Mouse (Mus musculus) adrenal gland, postnatal 25 days (tissue): ENCODE results near the gene Tln1. TPM values are rescaled to one million over a fixed set of nuclear protein-coding genes. Genes with fewer than 3 reads are reported as not detected.
"Not testable (repeated sequence)": the region's sequence is repeated elsewhere in the genome, so short reads cannot be mapped to it uniquely, and the experiment has no call there.

Experiments
- DNase-seq: peaks from one replicate; pipeline ENCODE4 v3.0.0; 2021; ENCODE audit warnings: mixed read lengths
- total RNA-seq: library from RNA; stranded (reverse); gene quantifications from 2 replicates; pipeline ENCODE4 v1.2.3, GENCODE M21; 2021

Gene Tln1
- total RNA-seq, 1 experiment from 2014 or later, result 303 TPM

DNA sequence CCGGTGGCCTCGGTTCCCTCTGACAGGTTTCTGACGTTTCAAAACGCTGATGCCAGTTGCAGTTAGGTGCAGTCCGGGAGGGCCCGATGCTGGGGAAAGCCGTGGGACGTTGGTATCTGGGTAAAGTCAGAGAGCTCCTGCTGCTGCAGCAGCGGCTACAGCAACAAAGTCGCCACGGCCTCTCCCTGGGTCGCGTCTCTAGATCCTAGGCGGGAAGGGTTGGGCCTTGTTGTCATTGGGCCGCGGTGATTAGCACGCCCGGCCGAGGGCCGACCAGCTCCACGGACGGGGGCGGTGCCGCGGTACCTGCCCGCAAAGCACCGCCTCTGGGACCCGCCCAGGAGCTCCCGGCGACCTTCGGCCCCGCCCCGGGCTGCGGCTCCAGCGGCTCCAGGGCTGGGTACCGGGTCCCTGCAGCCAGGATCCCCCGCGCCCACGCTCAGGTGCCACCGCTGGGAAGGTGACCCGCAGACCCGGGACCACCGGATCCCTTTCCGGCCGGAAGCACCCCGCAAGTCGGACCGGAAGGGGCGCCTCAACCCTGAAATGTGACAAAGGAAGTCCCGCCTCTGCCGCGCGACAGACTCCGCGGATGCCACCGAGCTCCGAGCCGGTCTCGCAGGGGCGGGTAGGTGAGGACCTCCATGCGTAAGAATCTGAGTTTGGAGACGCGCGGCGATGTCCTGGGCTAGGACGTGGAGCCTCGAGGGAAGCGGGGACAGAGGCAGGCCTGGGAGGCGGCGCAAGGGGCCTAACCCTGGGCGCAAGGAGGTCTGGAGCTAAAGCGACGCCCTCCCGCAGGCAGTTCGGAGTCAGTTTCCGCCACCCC is 16.1 kb upstream of the Tln1 start, which contains the start of the genes Rgp1 and Gba2:
TSS of gene Rgp1 (plus strand) at position 340 of the 829 bp plus-strand sequence.
TSS of gene Gba2 (minus strand) at position 498 of the 829 bp plus-strand sequence.
- DNase-seq, result peak; percentile 92

DNA sequence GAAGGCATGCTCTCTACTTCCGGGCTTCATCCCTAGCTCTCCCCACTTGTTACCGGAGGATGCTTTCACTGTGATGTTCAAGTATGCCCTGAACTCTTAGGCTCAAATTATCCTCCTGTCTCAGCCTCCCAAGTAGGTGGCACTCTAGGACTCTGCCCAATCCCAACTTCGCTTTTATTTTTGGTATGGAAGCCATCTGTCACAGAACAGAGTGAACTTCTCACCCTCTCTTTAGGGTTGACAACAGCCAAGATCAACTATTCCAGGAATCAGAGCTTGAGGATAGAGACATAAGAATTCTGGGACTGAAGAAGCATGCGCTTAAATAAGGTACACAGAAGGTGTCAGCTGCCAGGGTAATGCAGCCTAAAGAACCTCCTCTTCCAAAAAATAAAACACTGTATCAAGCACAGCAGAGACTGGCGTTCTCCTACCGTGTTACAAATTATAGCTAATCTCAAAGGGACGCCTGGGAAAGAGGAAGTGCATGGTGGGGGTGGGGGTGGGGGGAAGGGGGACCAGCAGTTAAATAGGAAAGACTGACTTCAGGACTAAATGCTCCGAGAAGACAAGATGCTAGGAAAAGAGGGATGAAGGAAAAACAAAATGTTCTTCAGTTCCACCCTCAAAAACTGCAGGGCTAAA is 14.9 kb upstream of the Tln1 start:
- DNase-seq, result no peak

DNA sequence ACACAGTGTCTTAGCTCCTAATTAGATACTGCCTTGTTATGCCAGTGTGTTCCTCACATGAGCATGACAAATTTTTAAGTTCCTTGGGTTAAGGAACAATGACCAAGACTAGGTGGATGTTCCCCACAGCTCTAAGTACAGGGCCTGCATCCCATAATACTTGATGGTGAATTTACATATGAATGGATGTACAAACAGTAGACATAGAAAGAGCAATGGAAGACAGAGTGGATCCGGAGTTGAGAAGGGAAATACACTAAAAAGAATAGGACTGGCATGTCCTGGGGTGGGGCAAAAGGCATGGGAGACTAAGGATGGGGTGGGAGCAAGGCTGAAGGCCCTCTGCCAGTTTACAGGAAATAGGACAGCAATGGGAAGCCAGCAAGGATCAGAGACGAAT is 12.9 kb upstream of the Tln1 start:
- no peak for DNase-seq

DNA sequence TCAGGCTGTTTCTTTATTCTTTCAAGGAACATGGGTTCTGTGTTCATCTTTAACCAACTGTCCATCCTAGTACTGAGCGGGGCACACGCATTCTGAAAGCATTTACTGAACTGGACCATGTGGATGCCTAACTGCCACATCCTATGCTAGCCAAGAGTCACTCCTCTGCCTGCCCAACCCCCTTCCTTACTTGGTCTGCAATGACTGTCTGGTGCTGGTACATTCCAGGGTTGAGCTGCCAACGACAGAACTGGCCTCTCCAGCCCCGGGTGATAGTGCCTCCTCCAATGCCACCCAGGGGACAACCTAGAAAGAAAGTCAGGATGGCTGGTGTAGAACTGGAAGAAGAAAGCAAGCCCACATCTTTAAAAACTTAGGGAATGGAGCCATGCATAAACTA is 11.1 kb upstream of the Tln1 start:
- no peak for DNase-seq

DNA sequence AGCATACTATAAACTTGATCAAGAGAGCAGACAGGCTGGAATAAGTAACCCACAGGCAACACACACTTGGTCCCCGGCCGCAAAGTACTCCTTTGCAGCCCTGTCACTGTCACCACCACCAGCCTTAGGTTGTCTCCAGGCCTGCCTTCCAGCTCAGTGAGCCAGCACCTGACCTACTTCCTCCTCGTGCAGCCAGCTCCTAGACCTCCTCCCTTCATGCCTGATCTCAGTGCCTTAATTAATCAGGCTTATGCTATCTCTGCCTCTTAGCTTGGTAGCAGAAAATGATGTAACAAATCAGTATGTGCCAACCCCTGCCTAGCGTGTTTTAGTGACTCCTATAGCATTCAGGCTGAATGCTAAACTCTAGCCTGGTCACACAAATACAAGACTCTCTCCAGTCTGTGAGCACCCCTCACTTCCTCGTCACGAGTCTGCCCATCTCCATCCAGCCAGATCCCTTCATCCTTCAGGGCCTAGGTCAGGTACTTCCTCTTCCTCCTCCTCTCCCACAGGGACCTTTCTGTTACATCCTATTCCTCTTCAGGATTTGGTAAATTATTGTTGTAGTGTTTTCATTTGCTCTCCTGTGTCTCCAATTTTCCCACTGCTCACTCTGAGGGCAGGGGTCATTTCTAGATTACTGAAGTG is 9.0 kb upstream of the Tln1 start:
- DNase-seq, result no peak

DNA sequence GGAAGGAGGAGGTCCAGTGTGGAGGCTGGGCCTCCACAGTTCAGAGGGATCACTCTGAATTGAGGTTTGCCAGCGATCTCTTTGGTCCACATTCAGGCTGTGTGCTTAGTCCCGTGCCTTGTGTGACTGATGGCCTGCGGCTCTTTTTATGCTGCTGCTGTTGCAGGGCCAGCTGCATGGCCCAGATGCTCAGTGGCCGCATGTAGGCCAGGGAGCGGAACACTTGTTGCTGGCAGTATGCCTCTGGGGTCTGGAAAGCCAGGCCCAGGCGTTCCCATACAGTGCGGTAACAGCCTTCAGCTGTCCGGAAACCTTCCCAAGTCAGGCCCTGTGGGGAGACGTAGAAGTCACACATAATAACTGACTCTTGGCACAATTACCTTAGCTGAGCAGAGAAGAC is 4.6 kb upstream of the Tln1 start:
- DNase-seq, result no peak

DNA sequence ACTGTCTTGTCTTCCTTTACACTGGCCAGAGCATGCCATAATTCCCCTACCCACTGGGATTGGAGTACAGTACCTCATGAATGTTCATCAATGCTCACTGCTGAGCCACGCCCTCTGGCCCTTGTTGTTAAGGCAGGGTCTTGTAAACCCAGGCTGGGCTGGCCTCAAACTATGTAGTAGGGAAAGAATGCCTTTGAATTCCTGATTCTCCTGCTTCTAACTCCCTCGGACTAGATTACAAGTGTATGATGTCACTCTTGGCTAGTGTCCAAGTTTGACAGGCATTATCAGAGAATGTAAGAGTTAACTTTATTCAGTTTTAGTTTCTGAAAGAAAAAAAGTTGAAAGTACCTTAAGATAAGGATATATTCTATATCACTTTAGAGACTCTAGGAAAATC is 1.7 kb upstream of the Tln1 start:
- DNase-seq, result no peak

DNA sequence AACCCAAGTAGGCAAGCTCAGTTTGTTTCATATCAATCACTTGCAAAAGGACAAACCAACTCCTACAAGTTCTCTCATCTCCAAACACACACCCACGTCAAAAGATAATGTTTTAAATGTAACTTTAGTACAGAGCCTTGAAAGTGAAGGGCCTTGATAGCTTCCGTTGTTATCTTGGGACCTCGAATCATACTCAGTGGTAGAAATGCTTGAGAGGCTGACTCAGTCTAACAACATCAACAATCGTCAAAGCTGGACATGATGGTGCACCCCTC is 1.0 kb upstream of the Tln1 start:
- DNase-seq, result no peak

DNA sequence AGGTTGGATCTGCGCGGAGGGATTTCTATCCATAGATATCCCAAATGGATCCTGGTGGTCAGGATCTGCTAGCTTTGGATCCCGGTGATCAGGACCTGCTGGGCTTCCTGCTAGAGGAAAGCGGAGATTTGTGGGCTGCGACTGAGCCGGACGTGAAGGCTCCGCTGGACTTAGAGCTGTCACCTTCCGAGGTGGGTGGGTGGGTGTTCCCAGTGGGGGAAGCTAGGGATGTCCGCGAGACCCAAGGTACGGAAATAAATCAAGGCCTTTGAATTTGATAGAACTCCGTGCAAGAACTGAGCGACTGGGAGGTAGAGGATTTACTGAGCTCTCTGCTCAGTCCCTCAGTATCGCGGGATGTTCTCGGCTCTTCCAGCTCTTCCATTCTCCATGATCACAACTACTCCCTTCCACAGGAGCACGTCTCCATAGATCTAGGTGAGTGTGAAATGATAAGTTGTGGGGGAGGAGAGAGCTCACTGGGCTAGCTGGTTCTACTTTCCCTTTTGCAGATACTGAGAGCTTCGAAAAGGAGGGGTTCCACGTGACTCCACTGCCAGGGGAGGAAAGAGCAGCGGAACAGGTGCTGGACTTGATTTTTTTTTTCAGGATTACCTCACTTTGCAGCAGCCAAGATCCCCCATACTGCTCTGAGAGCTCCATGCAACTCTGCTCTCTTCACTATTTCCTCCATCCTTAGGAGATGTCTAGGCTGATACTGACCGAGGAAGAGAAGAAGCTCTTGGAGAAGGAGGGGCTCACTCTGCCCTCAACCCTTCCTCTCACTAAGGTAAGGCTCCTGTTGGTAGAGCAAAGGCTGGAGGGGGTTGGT is 494 bp upstream of the Tln1 start:
- no peak for DNase-seq

DNA sequence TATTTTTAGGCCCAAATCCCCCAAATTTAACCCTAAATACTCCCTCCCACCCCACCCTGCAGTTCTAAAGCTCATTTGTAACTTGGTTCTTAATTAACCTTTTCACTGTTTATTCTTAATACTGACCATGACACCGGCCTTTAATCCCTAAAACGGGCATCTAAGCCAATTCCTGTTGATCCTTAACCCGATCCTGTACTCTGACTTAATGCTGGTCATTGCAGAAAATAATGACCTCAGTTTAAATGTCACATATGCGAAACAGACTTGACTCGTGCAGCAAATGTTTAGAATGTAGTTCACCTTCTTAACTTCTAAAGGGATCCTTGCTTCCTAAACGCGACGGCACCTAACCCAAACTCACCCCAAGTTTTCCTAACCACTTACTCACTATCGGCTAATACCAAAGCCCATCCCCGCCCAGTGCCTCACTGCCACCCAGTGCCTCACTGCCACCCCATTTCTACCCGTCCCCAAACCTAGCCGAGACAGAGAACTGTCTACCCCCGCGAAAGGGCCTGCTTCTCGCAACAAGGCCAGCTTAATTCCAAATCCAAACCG is 975 bp downstream of the Tln1 start:
- DNase-seq, result no peak

DNA sequence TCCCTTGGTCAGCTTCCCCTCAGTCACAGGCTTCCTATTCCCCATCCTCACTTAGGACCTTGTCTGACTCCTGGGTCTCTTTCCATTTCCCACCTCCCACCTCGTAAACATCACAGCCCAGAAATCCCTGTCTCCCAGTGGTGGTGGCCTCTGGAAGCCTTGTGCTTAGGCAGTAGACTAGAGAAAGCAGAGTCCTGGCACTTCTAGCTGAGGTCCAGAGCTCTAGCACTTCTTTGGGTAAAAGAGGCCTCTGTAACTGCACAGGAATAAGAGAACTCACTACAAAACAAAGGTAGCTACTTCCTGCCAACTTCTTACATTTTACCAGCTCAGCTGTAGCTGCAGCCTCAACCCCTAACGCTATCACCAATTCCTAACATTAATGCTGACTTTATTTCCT is 1.5 kb downstream of the Tln1 start:
- no peak for DNase-seq

DNA sequence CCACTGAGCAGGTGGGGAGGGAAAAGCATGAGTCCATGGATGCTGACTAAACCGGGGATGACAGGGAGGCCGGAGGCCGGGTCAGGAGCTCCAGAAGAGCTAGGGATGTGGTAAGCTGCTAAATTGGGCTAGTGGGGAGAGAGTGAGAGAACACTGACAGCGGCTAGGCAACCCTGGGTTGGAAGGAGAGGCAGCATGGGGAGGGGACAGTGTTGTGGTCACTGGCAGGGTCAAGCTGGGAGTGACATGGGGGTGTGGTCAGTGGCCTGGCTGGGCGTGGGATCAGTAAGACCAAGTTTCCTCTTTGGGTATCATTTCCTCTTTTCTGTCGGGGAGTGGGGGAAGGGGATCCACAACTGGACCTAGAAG is 2.3 kb downstream of the Tln1 start:
- DNase-seq, result peak; percentile 40

DNA sequence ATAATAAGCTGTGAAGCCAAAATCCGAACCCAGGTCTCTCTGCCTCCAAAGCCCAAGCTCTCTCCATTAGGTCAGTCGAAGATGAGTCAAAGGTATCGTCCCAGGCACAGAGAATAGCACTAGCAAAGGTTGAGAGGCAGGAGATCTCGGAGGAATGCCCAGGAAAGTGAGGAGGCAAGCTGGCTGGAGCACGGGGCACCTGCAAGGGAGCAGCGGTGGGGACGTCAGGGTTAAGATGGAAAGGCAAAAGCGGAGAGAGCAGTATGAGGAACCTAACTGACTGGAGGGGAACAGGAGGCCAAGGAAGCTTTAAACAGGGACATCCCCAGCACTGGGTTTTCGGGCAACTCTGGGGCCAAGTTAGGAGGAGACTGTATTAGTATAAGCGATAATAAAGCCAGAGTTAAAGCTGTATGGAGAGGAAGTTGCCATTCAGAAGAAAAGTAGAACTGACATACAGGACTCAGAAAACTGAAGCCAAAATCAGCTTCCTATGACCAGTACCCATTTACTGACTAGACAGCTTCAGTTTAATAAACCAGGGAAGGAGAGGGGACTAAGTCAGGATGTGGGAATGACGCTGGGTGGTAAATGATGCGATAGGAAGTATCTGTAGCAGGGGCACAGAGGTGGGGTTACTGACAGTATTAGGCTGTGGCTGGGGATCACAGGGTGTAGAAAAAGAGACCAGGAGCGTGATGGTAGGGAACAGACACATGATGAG is 2.8 kb downstream of the Tln1 start:
- no peak for DNase-seq

DNA sequence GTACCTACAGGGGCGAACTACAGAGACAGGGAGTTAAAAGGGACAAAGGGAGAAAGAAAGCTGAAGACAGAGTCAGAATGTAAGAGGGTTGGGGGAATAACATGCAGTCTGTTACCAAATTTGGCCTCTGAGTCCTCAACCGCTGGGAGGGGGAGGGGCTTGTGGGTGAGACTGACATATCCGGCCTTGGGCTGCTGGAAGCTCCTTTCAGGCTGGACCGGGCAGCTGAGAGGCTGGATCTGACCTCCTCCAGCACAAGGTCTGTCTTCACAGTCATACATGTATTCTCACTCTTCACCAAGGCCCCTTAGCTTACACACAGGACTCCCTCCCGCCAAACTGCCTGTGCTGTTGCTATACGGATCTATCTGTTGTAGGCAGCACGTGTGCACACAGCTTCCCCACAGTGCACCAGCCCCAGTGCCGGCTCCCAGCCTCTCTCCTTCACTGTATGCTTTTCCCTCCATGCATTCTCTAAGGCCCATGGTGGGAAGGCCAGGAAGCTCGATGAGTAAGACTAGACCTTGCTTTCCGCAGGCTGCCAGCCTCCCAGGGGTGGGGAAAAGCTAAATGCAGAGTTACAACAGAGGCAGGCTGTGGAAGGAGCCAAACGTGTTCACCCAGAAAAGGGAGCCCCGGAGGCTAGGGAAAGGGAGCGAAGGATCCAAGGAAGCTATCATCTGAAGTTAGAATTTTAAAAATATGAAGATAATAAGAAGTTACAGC is 3.7 kb downstream of the Tln1 start:
- peak; percentile 81 for DNase-seq

DNA sequence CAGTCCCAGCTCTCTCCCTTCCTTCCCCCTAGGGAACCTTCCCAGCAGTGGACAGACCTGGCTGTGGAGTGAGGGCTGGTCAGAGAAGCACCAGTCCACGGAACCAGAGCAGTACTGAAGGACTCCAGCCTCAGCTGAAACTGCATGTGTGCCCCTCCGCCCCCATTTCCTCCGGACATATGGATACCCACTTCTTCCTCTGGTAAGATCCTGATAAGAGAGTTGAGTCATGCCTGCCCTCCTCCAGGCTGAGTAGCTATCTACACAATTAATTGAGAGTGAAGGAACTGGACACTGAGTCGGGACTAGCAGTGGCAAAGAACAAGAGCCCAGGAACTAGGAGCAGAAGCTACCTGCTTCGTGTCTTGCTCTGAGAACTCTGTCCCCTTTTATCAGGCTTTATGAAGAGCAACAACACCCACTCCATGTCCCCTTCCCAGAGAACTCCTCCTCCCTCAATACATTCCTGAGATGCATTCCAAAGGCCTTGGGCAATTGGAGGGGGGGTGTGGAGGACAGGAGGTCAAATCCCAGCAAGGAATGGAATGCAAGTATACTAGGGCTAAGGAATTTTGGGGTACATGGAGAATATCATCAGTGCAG is 4.4 kb downstream of the Tln1 start:
- DNase-seq, result no peak

DNA sequence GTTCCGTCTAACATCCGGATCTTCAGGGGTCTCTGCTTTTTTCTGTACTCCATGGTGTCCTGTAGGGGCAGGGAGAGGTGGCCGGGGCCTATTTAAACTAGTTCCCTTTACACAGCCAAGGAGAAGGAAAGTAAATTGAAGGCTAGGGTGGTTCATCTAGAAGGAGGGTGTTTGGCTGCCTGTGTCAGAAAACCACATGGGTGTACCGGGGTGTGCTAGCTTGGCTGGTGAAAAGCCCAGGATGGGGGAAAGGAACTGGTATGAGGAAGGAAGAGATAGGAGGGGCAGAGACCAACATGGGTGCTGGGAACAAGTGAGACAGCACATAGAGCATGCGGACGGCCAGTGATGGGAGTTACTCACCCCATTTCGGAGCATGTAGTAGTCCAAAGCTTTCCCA is 6.6 kb downstream of the Tln1 start:
- no peak for DNase-seq

DNA sequence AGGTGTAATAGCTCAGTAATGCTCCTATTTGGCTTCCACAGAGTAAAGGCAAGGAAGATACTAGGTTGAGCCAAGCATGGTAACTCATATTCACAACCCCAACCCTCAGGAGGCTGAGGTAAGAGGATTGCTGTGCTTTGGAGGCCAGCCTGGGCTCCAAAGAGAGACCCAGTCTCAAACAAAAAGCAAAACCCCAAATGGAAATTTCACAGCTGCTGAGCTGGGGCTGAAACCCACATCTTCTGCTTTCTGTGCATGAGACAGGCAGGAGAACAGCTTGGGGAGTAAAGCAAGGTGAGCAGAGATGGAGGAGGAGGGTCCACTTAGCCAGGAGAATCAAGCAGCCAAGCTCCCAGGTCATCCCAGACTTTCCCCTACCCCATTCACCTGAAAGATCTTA is 8.6 kb downstream of the Tln1 start:
- no peak for DNase-seq

DNA sequence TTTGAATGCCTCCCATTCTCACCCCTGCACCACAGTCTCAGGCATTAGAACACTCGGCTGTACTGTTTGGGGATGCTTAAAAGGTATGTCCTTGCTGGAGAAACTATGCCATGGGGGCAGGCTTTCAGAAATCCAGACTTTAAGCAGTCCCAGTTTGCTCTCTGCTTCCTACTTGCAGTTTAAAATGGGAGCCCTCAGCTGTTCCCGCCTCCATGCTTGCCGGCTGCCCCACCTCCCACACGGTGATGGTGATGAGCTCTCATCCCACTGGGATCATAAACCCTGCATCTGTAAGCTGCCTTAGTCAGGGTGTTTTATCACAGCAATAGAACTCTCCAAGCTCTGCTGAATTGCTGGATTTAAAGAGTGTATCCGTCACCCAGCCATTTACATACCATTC is 10.1 kb downstream of the Tln1 start:
- no peak for DNase-seq

DNA sequence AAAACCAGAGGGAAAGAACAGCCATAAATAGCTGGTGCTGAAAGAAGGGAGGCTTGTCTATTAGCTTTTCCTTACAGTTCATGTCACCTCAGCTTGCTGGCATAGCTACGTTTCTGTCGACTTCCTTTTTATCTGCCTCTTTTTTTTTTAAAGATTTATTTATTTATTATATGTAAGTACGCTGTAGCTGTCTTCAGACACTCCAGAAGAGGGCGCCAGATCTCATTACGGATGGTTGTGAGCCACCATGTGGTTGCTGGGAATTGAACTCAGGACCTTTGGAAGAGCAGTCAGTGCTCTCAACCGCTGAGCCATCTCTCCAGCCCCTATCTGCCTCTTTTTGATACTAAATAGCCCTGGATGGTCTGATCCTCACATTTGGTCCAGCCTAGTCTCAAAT is 10.6 kb downstream of the Tln1 start:
- not testable (repeated sequence) for DNase-seq

DNA sequence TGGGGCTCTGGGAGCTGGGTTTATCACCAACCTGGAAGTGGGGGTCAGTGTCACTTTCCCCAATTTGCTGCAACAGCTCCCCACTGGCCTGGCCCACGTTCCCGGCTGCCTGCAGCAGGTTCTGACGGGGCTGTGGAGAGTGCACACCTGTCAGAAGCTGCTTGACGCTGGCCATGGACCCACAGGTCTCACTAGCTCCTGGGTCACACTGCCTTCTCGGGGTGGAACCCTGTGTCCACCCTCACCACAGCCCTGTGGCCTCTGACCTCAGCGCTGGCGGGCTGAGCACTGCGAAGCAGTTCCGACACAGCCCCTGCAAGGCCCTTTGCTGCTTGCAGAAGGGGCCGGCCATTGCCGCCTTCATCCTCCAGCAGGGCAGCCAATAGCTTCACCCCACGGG is 13.4 kb downstream of the Tln1 start:
- no peak for DNase-seq

DNA sequence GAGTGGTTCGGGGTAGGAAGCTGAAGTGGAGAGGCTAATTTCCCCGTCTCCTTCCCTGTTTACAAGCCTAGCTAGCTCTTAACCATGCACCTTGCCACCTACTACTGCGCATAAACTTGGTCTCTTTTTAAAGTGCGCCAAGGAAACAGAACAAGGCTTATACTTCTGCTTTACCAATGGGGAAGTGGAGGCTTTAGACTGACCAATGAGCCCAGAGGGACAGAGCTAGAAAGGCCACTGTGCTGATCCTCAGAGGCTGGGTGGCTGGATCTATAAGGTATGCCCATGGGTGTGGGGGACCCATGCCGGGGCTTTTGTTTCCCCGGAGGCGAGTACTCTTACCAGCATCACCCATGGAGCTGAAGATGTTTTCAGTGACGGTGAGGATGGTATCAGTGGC is 15.3 kb downstream of the Tln1 start:
- no peak for DNase-seq
